Mouse (Mus musculus): Measurements from ENCODE around the gene Wrap53. TPM values are rescaled to one million over a fixed set of nuclear protein-coding genes. Genes with fewer than 3 reads are reported as not detected.
"Not testable (repeated sequence)": the region's sequence is repeated elsewhere in the genome, so short reads cannot be mapped to it uniquely, and the experiment has no call there.

Wrap53 gene
- polyA plus RNA-seq, 3 experiments from 2014 or later = 22.0 to 32.2 (median 25.7) TPM

GRCm38 (mm10) chr11:69560896-69561854 is 18.9 kb downstream of the Wrap53 start:
- no peak for ATAC-seq

GRCm38 (mm10) chr11:69559851-69560765 is 19.9 kb downstream of the Wrap53 start, which contains the start of gene Efnb3:
Gene Efnb3, minus strand, starts transcription at chr11:69560205.
- no peak for ATAC-seq

- ATAC-seq = no peak
These were observed 20.9 kb downstream of the Wrap53 start for GRCm38 (mm10) chr11:69559183-69559582.

GRCm38 (mm10) chr11:69558756-69559155 is 21.3 kb downstream of the Wrap53 start:
- ATAC-seq = no peak

GRCm38 (mm10) chr11:69557381-69557958 is 22.6 kb downstream of the Wrap53 start:
- ATAC-seq = no peak

- ATAC-seq = no peak
These were observed 25.4 kb downstream of the Wrap53 start for GRCm38 (mm10) chr11:69554539-69555140.

GRCm38 (mm10) chr11:69553341-69553721 is 26.7 kb downstream of the Wrap53 start:
- no peak for ATAC-seq

GRCm38 (mm10) chr11:69552622-69553340 is 27.3 kb downstream of the Wrap53 start:
- no peak for ATAC-seq

- no peak for ATAC-seq
These were observed 28.7 kb downstream of the Wrap53 start for GRCm38 (mm10) chr11:69551310-69551709.

- ATAC-seq = no peak
These were observed 30.9 kb downstream of the Wrap53 start, which contains the start of gene Dnah2 for GRCm38 (mm10) chr11:69549060-69549656. Gene Dnah2, minus strand, starts transcription at chr11:69549110.

- ATAC-seq = no peak
These were observed 33.0 kb downstream of the Wrap53 start for GRCm38 (mm10) chr11:69547071-69547470.

- ATAC-seq = no peak
These were observed 33.5 kb downstream of the Wrap53 start for GRCm38 (mm10) chr11:69546423-69547053.

- no peak for ATAC-seq
These were observed 34.1 kb downstream of the Wrap53 start for GRCm38 (mm10) chr11:69545957-69546356.

- no peak for ATAC-seq
These were observed 36.5 kb downstream of the Wrap53 start for GRCm38 (mm10) chr11:69543598-69543997.

- not testable (repeated sequence) for ATAC-seq
These were observed 38.3 kb downstream of the Wrap53 start for GRCm38 (mm10) chr11:69541741-69542140.

GRCm38 (mm10) chr11:69540700-69541099 is 39.4 kb downstream of the Wrap53 start:
- ATAC-seq = no peak

GRCm38 (mm10) chr11:69534990-69535389 is 45.1 kb downstream of the Wrap53 start:
- ATAC-seq = no peak

- ATAC-seq = no peak
These were observed 47.4 kb downstream of the Wrap53 start for GRCm38 (mm10) chr11:69532480-69533150.

GRCm38 (mm10) chr11:69530755-69531154 is 49.3 kb downstream of the Wrap53 start:
- not testable (repeated sequence) for ATAC-seq

GRCm38 (mm10) chr11:69530281-69530680 is 49.8 kb downstream of the Wrap53 start:
- ATAC-seq = not testable (repeated sequence)

All from inflammation-experienced regulatory T-cells, adult 6 months (primary cell).